Mouse (Mus musculus) lung, postnatal 0 days (tissue): ENCODE measurements around the gene Tmem30a.

Experiments used
- CTCF ChIP-seq: IDR thresholded peaks from 2 replicates; pipeline ENCODE4 v1.5.1; 2016; ENCODE audit warnings: antibody characterized with exemption, mild to moderate bottlenecking
- EP300 ChIP-seq: IDR thresholded peaks from 2 replicates; pipeline ENCODE4 v1.6.1; 2016; ENCODE audit warnings: antibody characterized with exemption, mild to moderate bottlenecking, control low read depth

DNA sequence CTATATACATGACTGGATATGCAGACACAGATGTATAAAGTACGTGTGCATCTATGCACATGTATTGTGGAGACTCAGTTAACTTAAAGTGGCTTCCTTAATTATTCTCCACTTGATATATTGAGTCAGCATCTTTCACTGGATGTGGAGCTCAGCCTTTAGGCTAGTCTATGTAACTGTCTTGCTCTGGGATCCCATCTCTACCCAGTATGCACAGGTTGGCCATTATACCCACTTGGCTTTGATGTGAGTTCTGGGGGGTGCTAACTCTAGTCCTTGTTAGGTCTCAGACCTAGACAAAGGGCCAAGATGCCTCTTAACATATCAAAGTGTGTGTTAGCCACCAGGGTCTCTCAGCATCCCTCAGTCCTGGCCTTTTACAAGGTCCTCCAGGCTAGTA lies 38.0 kb upstream of the Tmem30a start:
- TF ChIP-seq CTCF (no peak), EP300 (no peak)
